Mouse (Mus musculus) erythroid progenitor cell, adult 5-6 weeks (primary cell): ENCODE measurements around the gene Fanci. TPM values are rescaled to one million over a fixed set of nuclear protein-coding genes. Genes with fewer than 3 reads are reported as not detected.

Experiments used
- ATAC-seq: replicated peaks from 2 replicates; pipeline ENCODE4 v1.8.0; 2016; ENCODE audit warnings: moderate number of reproducible peaks, mild to moderate bottlenecking, moderate TSS enrichment, inconsistent platforms; ENCODE audit not compliant: poor library complexity, low FRiP score, severe bottlenecking
- total RNA-seq, 2 experiments: library from RNA; stranded (forward) in 1 of 2; stranded (reverse) in 1 of 2; fragments of 150-400 nt in 1 of 2; fragments of 186-747, 209-891 nt in 1 of 2; gene quantifications; 2 replicates each; pipeline versions ENCODE4 v1.2.3 to v1.2.4; 2015 to 2017; ENCODE audit warnings: low replicate concordance in 2 of 2

The Fanci gene
- total RNA-seq, 2 experiments from 2014 or later, result 20.1 to 63.0 TPM

DNA sequence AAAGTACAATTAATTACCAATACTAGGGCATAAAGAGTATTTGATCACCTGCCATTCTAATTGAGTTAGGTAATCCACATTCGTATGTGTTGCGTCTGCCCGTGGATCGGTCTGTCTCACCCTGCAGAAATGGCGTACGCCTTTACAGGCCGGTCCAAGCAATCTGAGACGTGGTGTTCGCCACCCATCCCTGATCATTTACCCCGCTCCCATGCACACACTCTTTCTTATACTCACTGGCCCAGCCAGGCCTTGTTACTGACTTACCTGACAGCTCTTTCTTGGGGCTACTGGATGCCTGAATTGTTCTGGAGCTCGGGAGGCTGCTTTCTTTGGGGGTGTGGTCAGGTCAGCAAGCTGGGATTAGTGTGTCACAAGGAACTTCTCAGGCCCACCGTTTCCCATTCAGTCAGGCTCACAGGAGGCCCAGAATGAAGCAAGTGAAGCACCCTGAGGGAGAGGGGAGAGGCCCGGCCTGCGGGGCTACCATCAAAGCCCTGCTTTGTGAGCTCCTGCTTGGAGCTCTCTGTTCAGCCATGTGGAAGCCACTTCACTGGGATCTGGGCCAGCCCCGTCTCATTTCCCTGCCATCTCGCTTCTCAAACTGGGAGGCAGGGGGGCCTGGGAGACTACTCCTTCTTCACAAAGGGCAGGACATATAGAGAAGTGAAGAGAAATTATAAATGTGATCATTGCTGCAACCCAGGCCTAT is 5.2 kb upstream of the Fanci start, which contains the start of gene Rlbp1:
TSS of gene Rlbp1 (minus strand) at position 627 of the 712 bp plus-strand sequence.
- no peak for ATAC-seq

DNA sequence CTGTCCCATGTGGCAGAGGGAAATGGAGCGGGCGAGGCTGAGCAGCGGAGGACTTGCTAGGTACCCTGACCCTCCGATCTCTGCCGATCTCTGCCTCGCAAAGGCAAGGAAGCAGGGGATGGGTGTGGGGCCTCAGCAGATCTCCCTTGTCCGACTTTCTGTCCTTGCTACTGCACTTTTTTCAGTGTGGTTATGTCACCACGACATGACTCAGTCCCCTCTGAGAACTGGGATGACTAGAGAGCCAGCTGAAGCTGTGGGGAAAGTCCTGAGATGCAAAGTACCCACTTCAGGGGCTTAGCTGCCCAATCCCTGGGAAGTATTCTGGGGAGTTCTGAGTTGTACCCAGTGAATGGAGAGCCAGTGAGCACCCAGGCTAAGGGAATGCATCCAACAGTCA is 4.6 kb upstream of the Fanci start:
- ATAC-seq, result no peak

DNA sequence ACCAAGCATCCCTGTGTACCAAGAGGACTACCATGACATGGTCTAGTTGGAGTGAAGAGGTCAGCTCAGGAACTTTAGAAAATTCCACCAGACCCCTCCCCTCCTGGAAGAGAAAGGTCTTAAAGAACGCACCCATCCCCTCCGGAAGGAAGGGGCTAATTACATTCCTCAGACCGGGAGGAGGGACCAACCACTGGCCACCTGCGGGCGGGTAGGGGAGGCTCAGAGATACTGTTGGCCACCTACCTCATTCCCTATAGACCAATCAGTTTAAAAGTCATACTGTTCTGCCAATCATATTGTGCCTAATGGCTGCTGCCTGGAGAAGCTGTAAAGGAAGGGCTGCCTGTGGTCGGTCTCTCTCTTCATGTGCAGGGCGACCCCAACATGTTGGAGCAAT is 3.7 kb upstream of the Fanci start:
- ATAC-seq, result no peak

DNA sequence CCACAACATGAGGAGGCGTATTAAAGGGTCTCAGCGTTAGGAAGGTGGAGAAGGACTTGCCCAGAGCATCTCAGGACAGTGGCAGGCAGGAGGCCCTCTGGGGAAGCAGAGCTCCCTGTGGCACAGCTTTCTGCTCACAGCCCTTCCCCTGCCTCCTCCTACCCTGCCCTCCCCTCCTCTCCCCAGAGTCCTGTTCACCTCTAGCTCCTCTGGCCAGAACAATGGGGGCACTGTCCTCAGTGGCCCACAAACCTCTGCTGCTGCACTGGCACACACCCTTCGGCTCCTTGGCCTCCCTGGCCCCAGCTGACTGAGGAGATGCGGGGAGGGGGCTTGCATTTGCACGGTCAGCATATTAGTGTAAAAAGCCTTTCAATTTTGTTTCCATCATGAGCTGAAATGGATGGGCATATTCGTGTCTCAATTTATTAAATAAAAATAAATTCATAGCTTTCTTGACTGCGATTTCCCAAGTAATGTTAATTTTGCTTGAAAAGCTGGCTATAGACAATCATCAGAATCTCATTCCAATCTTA is 3.0 kb upstream of the Fanci start:
- no peak for ATAC-seq

DNA sequence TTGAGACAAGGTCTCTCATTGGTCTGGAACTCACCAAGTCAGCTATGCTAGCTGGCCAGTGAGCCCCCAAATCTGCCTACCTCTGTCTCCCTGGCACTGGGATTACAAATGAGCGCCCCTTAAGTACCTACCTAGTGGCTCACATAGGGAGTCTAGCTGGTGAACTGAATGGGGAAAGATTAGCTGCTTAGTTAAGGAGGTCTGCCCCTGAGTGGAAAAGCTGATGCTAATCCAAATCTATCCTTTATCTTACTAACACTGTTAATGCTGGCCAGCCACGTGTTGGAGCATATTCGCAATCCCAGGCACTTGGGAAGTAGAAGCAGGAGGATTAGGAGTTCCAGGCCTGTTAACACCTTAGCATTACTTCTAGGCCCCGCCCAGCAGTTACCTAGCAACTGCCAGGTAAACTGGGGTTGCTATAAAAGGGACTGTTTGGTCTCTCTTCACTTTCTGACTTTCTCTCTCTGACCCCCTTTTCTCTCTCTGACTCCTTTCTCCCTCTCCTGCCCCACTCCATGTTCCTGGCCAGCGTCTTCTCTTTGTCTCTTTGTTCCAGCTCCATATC is 1.5 kb upstream of the Fanci start:
- no peak for ATAC-seq

DNA sequence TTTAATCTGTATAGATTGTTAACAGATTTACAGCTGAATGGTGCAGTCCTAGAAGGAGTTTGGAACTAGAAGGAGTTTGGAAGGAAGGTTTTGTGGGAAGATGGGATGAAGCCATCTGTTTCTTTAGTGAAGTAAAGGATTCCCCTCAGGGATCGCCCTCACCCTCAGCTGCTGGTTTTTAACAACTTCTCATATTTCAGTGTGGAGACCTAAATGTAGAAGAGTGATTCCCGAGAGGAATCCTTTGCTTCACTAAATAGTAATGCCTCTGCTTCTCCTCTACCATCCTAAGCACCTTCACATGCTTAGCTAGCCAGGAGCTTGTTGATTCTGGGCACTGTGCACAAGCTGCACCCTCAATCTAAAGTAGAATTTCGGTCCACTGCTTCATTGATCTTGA is 258 bp upstream of the Fanci start:
- peak; percentile 7; the same call in 1 of the 2 replicates for ATAC-seq

DNA sequence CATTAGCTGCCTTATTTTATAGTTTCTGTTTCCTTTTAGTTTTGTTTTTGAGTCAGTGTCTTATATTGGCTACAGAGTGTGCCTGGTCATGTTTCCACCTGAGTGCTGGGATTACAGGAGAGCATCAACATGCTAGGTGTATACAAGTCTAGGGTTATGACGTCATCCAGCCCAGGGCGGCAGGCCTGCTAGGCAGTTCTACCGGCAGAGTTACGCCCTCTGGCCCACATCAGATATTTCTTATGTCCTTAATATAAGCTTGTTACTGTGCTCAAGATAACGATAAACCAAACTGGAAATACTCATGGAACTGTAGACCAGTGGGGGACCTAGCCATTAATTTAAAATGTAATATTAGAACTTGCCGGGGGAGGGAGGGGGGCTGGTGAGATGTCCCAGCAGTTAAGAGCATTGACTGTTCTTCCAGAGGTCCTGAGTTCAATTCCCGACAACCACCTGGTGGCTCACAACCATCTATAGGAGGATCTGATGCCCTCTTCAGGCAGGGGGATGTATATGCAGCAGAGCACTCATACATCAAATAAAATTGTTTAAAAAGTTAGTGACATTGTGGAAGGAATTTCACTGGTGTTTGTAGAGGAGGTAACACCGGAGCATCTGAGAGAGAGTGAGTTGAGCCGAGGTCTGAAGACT is 1.3 kb downstream of the Fanci start:
- peak; percentile 78 for ATAC-seq

DNA sequence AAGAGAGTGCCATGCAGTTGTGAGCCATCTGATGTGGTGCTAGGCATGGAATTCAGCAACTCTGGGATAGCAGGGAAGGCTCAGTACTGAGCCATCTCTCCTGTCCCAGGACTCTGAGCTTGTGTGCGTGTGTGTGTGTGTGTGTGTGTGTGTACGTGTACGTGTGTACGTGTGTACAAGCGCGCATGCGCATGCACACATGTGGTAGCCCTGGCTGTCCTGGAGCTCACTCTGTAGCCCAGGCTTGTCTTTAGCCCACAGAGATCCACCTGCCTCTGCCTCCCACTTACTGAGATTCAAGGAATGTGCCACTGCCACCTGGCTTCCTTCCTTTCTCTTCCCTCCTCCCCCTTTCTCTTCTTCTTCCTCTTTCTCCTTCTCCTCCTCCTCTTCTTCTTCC is 2.2 kb downstream of the Fanci start:
- ATAC-seq, result no peak

DNA sequence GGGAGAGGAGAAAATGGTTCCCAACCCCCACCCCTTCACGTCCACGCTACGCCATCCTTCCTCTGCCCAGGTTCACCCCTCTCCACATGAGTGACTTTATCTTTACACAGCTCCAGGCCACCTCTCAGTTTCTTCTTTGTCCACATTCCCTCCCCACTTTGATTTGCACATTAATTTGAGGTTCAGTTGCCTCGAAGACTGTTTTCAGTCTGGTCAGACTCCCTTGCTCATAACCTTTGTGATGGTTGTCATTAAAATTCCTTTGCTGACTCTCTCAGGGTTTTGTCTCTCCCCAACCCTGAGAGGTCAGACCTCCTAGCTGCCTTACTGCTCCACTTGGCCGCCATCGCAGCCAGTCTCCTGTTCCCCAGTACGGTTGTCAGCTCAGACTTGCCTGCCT is 2.9 kb downstream of the Fanci start:
- ATAC-seq, result no peak

DNA sequence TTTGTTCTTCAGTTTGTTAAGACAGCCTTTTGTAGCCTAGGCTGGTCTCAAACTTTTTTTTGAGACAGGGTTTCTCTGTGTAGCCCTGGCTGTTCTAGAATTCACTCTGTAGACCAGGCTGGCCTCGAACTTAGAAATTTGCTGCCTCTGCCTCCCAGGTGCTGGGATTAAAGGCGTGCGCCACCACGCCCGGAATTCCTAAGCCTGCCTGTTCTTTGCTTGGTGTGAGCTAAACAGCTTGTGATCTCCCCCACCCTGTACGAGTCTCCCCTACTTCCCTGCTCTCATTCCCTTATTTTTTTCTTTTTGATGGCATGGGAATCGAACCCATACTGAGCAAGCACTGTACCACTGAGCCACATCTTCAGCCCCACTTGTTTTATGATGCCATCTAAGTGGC is 3.5 kb downstream of the Fanci start:
- ATAC-seq, result no peak

DNA sequence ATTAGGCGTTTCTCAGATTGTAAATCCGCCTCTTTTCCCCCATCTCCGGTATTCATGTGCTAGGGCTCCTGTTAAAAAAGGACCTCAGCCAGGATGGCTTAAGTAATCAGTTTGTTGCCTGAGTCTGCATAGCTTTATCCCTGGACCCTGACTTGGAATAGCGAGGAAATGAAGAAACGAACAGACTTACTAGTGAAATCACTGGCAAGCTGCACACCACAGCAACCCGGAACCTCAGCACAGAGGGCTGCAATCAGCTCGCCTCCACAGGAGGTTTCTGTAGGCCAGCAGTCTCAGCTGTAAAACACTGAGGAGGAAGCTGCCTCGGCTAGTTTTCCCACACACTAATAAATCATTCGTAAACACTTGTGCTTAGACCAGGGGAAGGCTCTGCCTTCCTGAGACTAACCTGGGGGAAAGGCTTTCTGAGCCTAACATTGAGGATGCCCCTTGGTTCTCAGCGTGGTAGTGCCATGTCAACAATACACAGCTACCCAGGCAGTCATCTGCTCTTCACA is 5.8 kb downstream of the Fanci start:
- ATAC-seq, result no peak

DNA sequence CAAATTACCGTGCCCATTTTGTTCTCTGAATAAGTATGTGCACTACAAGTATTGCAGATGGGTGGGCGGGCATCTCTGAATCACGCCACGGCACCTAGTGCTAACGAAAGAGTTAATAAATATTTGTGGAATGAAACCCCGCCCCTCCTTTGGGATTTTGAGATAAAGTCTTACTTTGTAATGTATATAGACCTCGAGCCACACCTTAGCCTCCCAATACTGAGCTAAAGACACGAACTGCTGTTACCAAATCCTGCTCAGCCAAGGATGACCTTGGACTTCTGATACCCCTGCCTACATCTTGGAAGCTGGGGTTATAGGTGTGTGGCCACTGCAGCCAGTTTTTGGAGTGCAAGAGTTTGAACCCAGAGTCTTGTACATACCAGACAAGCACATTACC is 6.7 kb downstream of the Fanci start:
- no peak for ATAC-seq

DNA sequence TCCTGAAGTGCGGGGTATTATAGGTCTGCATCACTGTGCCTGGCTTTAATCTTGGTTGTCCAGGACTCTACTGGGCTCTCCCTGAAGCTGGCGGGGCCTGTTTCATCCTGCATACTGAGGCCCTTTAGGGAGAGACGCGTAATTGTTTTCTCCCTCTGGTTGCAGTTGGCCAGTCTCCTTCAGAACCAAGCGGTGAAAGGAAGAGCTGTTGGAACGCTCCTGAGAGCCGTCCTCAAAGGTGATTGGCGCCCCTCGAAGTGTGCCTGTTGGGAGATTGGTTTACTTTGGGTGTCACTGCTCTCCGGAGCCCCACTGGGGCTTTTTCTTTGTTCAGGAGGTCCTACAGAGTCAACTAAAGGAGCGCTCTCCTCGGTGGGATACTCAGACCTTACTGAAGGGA is 7.2 kb downstream of the Fanci start:
- no peak for ATAC-seq

DNA sequence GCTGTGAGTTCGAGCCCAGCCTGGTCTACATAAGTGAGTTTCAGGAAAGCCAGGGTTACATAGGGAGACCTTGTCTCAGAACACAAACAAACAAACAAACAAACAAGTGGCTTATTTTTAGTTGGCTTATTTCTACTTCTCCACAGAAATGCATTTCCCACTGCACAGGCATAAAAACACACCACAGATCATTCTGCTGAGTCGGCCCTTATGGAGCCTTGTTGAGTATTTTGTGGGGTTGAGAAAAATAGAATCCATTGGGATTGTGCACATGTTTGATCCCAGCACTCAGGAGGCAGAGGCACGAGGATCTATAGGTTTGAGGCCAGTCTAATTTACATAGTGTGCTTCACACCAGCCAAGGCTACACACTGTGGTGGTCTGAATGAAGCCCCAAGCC is 8.6 kb downstream of the Fanci start:
- no peak for ATAC-seq

DNA sequence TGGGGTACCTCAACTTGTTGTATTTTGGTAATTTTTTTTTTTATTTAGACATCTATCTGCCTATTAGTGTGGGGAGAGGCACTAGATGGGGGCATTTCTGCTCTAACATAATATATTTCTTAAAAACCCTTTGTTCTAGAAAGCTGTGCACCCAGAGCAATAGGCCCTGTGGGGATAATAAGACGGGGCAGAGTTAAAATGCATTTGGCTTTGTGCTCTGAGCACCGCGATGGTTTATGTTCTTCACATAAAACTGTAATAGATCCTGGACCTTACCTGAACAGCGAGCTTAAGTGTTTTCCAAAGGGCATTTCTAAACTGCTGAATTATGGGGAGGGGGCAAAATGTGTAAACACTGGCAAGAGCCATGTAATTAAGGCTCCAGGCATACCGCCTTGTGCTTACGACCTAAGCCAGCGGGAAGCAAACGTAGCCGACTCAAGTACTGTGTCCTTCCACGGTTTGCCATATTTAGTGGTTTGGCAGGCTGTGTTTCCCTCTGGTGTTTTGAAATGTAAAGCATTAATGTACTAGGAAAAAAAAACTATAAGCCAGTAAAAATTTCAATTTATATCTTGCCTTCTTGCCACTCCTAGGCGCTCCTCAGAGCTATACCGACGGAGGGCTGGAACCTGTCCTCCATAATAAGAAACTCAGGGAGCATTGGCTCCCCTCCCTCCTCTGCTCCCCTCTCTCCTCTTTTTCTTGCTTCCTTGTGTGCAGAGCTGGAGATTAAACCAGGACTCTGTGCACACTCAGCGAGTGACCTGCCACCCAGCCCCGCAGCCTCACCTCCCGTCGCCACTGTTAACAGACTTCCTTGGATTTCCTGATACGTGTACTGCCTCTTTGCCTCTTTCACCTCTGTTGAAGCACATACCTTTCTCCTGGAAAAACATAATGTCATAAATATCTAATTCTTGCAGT is 23.0 kb downstream of the Fanci start:
- ATAC-seq, result no peak

DNA sequence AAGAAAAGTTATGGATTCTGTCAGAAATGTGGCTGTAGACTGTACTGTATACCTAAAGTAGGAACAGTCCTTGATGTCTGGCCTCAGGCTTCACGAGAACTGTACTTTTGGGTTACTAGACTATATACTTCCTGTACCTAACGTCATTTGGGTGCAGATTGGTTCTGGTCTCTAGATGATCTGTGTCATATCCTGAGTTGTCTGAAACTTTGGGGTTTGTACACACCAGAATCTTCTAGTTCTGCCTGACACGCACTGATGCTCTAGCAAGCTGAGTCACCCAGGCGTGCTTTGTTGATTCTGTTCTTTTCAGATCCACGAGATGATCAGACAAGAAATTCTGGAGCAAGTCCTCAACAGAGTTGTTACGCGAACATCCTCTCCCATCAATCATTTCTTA is 28.2 kb downstream of the Fanci start:
- ATAC-seq, result no peak

DNA sequence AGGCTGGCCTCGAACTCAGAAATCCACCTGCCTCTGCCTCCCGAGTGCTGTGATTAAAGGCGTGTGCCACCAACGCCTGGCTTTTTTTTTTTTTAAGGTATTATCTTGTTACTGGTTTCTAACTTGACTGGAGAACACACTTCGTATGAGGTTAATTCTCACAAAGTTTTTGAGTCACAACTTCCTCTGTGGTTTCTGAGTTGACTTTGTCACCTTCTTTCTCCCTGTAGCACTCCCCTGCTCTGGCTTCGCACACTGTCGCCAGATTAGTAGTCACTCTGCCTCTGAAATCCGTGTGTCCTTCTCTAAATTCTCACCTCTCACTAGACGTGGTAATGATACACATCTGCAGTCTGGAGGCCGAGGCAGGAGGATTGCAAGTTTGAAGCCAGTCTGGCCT is 31.1 kb downstream of the Fanci start:
- no peak for ATAC-seq

DNA sequence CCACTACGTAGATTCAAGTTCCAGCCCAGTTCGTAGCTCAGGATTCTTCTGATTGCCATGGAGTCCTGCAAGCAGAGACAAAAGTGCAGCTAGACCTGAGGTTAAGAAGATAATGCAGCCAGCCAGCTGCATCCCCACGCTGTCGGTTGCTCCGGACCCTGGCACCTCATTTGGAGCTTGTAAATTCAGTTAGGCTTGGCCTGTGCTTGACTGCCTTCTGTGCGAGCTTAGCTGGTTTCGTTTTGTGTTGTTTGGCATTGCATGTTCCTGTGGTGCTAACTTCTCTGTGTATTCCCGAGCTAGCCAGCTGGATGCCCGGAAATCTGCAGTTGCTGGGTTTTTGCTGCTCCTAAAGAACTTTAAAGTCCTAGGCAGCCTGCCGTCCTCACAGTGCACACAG is 34.1 kb downstream of the Fanci start:
- ATAC-seq, result no peak

DNA sequence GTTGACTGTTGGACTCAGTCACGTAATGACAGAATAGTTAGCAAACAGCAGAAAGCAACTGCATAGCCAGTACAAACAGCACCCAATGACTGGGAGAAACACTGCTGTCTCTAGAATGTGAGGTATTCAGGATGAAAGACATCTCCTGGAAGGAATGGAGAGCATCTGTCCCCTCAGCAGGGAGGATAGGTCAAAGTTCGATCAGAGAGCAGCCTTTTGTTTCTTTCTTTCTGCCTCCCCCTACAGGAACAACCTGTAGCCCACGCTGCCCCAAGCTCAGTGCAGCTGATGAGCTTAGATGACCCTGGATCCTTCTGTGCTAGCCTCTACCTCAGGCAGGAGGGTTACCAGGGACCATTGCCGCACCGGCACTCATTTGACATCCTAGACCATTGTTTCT is 36.5 kb downstream of the Fanci start:
- ATAC-seq, result no peak

DNA sequence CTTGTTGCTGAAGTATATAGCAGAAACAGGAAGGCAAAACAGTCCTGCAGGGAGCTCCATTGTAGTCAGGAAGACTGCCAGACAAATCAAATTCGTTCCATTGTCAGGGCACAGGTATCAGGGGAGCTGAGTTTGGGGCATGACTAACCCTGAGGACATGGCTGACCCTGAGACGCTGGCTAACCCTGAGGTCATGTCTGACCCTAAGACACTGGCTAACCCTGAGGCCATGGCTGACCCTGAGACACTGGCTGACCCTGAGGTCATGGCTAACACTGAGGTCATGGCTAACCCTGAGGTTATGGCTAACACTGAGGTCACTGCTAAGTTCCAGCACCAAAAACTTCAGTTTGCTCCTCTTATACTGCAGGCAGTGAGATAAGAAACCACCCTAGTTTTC is 48.3 kb downstream of the Fanci start:
- no peak; the same call in 1 of the 2 replicates for ATAC-seq
